Mouse (Mus musculus) liver, embryonic 13.5 days (tissue): Measurements from ENCODE around the gene R3hdm2. TPM values are rescaled to one million over a fixed set of nuclear protein-coding genes. Genes with fewer than 3 reads are reported as not detected.

Source experiments
- ATAC-seq: fragments of 200-750 bp; cut with Nextera tagmentation; 2 replicates; pipeline ENCODE4 v1.8.0; 2017; ENCODE audit warnings: low read depth, mild to moderate bottlenecking, moderate number of reproducible peaks, moderate library complexity
- DNase-seq: peaks from one replicate; pipeline ENCODE4 v3.0.0; 2022
- H3K27ac ChIP-seq: fragments of 300-500 bp; sonication (generic); 2 replicates; pipeline ENCODE4 v1.5.1; 2015; ENCODE audit warnings: moderate library complexity, mild to moderate bottlenecking, inconsistent platforms
- H3K27me3 ChIP-seq: fragments of 300-500 bp; sonication (generic); 2 replicates; pipeline ENCODE4 v1.6.1; 2015; ENCODE audit warnings: mild to moderate bottlenecking, inconsistent platforms
- H3K36me3 ChIP-seq: fragments of 300-500 bp; sonication (generic); 2 replicates; pipeline ENCODE4 v1.6.1; 2015; ENCODE audit warnings: mild to moderate bottlenecking, inconsistent platforms
- H3K4me1 ChIP-seq: fragments of 300-500 bp; sonication (generic); replicated peaks from 2 replicates; pipeline ENCODE4 v1.6.1; 2015; ENCODE audit warnings: inconsistent platforms
- H3K4me2 ChIP-seq: fragments of 300-500 bp; sonication (generic); 2 replicates; pipeline ENCODE4 v1.6.1; 2015; ENCODE audit warnings: inconsistent platforms, mild to moderate bottlenecking, moderate library complexity
- H3K4me3 ChIP-seq: fragments of 300-500 bp; sonication (generic); replicated peaks from 2 replicates; pipeline ENCODE4 v1.5.1; 2015; ENCODE audit warnings: mild to moderate bottlenecking, inconsistent platforms
- H3K9ac ChIP-seq: fragments of 300-500 bp; sonication (generic); 2 replicates; pipeline ENCODE4 v1.6.1; 2015; ENCODE audit warnings: mild to moderate bottlenecking, inconsistent platforms
- H3K9me3 ChIP-seq: fragments of 300-500 bp; sonication (generic); replicated peaks from 2 replicates; pipeline ENCODE4 v1.6.1; 2016; ENCODE audit warnings: inconsistent platforms
- WGBS: fragments of 180-500 bp; shearing (Covaris S2); methylation state at CpG from one replicate; pipeline ENCODE4 v1.1.7; 2015; ENCODE audit not compliant: insufficient replicate concordance; 5-methylcytosine and 5-hydroxymethylcytosine counted together
- polyA plus RNA-seq: library from polyadenylated mRNA; unstranded; fragments of >200 nt; fragmentation: Nextera tagmentation; extraction: Ambion mirVana; gene quantifications from 2 replicates; pipeline ENCODE4 v1.2.1, GENCODE M21; 2015

R3hdm2 gene
- polyA plus RNA-seq, 1 experiment from 2014 or later: 14.4 TPM

GRCm38 (mm10) chr10:127353909-127354895 is 25.9 kb upstream of the R3hdm2 start, which contains the start of gene Inhbe:
TSS of gene Inhbe (minus strand) at chr10:127354411.
- Histone ChIP-seq H3K9ac (no peak within 1 kb of the TSS), H3K36me3 (no peaks in the 10 kb centered on the region), H3K9me3 (no peaks in the 10 kb centered on the region), H3K27me3 (peaks cover 16% of the 10 kb centered on the region), H3K27ac (peak within 1 kb of the TSS; percentile 56), H3K4me3 (no peak within 1 kb of the TSS), H3K4me1 (peaks cover 32% of the 10 kb centered on the region), H3K4me2 (no peak within 1 kb of the TSS)
- ATAC-seq (no peak), DNase-seq (no peak)
- 52% methylated on average over 18 of the region's 18 CpGs for WGBS

- Histone ChIP-seq H3K27me3 (peaks cover 16% of the 10 kb centered on the region), H3K27ac (peak overlapping the region; percentile 56)
Measured at GRCm38 (mm10) chr10:127355336-127355735, 24.8 kb upstream of the R3hdm2 start.

GRCm38 (mm10) chr10:127360714-127361113 is 19.4 kb upstream of the R3hdm2 start:
- 50% methylated on average over 3 of the region's 3 CpGs for WGBS
- Histone ChIP-seq H3K9ac (no peak overlapping the region), H3K36me3 (0 out of 2 replicates have a peak, but pooled peaks cover 3% of the 10 kb centered on the region), H3K4me2 (no peak overlapping the region), H3K9me3 (no peaks in the 10 kb centered on the region), H3K27ac (no peak overlapping the region), H3K27me3 (peaks cover 1% of the 10 kb centered on the region; the same call in 1 of the 2 replicates), H3K4me3 (no peak overlapping the region), H3K4me1 (no peaks in the 10 kb centered on the region)
- DNase-seq: no peak
- no peak for ATAC-seq

More at GRCm38 (mm10) chr10:127355336-127355735, 24.8 kb upstream of the R3hdm2 start:
- Histone ChIP-seq H3K4me3 (no peak overlapping the region), H3K4me2 (no peak overlapping the region), H3K9me3 (no peaks in the 10 kb centered on the region), H3K9ac (no peak overlapping the region), H3K36me3 (no peaks in the 10 kb centered on the region), H3K4me1 (peaks cover 24% of the 10 kb centered on the region)
- no peak for DNase-seq
- WGBS: 70% methylated on average over 10 of the region's 10 CpGs
- peak; percentile 54 for ATAC-seq

- ATAC-seq (no peak), DNase-seq (no peak)
- Histone ChIP-seq H3K9ac (no peak overlapping the region), H3K27me3 (no peaks in the 10 kb centered on the region), H3K36me3 (0 out of 2 replicates have a peak, but pooled peaks cover 2% of the 10 kb centered on the region), H3K4me3 (no peak overlapping the region), H3K4me1 (0 out of 2 replicates have a peak, but pooled peaks cover 3% of the 10 kb centered on the region), H3K9me3 (no peaks in the 10 kb centered on the region), H3K27ac (peak overlapping the region; percentile 43), H3K4me2 (no peak overlapping the region)
- 66% methylated on average over 5 of the region's 5 CpGs for WGBS
Measured at GRCm38 (mm10) chr10:127367116-127367515, 13.0 kb upstream of the R3hdm2 start.

- Histone ChIP-seq H3K27me3 (no peaks in the 10 kb centered on the region), H3K9ac (no peak overlapping the region), H3K36me3 (no peaks in the 10 kb centered on the region), H3K9me3 (no peaks in the 10 kb centered on the region), H3K27ac (peak overlapping the region; percentile 74), H3K4me2 (no peak overlapping the region), H3K4me3 (no peak overlapping the region), H3K4me1 (0 out of 2 replicates have a peak, but pooled peaks cover 3% of the 10 kb centered on the region)
- ATAC-seq: peak; percentile 58
- DNase-seq: no peak
- WGBS: 82% methylated on average over 2 of the region's 2 CpGs
Measured at GRCm38 (mm10) chr10:127368273-127368672, 11.9 kb upstream of the R3hdm2 start.

- H3K27me3 ChIP-seq: no peaks in the 10 kb centered on the region
- 63% methylated on average over 22 of the region's 22 CpGs for WGBS
- ATAC-seq (0 out of 2 replicates have a peak, but pooled peaks have one; percentile 25), DNase-seq (no peak)
- H3K4me1 ChIP-seq: 0 out of 2 replicates have a peak, but pooled peaks cover 3% of the 10 kb centered on the region
- no peaks in the 10 kb centered on the region for H3K9me3 ChIP-seq
- H3K27ac ChIP-seq: peak within 1 kb of the TSS; percentile 74
- peak within 1 kb of the TSS; percentile 17; the same call in 1 of the 2 replicates for H3K4me2 ChIP-seq
- H3K4me3 ChIP-seq: no peak within 1 kb of the TSS
- H3K36me3 ChIP-seq: no peaks in the 10 kb centered on the region
- 0 out of 2 replicates have a peak within 1 kb of the TSS, but pooled peaks have one; percentile 1 for H3K9ac ChIP-seq
Measured at GRCm38 (mm10) chr10:127369834-127370820, 10.0 kb upstream of the R3hdm2 start, which contains the start of gene Inhbc. TSS of gene Inhbc (minus strand) at chr10:127370431.

GRCm38 (mm10) chr10:127371023-127371422 is 9.1 kb upstream of the R3hdm2 start:
- H3K36me3 ChIP-seq: no peaks in the 10 kb centered on the region
- no peak overlapping the region for H3K9ac ChIP-seq
- no peaks in the 10 kb centered on the region for H3K9me3 ChIP-seq
- DNase-seq: no peak
- H3K27ac ChIP-seq: no peak overlapping the region
- no peak for ATAC-seq
- no peak overlapping the region for H3K4me2 ChIP-seq
- no peaks in the 10 kb centered on the region for H3K27me3 ChIP-seq
- 0 out of 2 replicates have a peak, but pooled peaks cover 3% of the 10 kb centered on the region for H3K4me1 ChIP-seq
- 50% methylated on average over 2 of the region's 2 CpGs for WGBS
- H3K4me3 ChIP-seq: no peak overlapping the region

- 48% methylated on average over 3 of the region's 3 CpGs for WGBS
- Histone ChIP-seq H3K4me2 (no peak overlapping the region), H3K27ac (peak overlapping the region; percentile 55)
Measured at GRCm38 (mm10) chr10:127377700-127378099, 2.4 kb upstream of the R3hdm2 start.

GRCm38 (mm10) chr10:127379654-127380053 is 473 bp upstream of the R3hdm2 start:
- ATAC-seq (no peak), DNase-seq (no peak)
- Histone ChIP-seq H3K36me3 (peaks cover 3% of the 10 kb centered on the region; the same call in 1 of the 2 replicates), H3K9ac (peak overlapping the region; percentile 92), H3K4me1 (peaks cover 27% of the 10 kb centered on the region), H3K4me3 (peak overlapping the region; percentile 82), H3K9me3 (no peaks in the 10 kb centered on the region), H3K27me3 (no peaks in the 10 kb centered on the region), H3K4me2 (peak overlapping the region; percentile 92), H3K27ac (peak overlapping the region; percentile 84)
- WGBS: 66% methylated on average over 8 of the region's 8 CpGs

More at GRCm38 (mm10) chr10:127377700-127378099, 2.4 kb upstream of the R3hdm2 start:
- Histone ChIP-seq H3K27me3 (no peaks in the 10 kb centered on the region), H3K9ac (no peak overlapping the region), H3K36me3 (no peaks in the 10 kb centered on the region), H3K4me1 (peaks cover 18% of the 10 kb centered on the region), H3K9me3 (no peaks in the 10 kb centered on the region), H3K4me3 (no peak overlapping the region)
- ATAC-seq (no peak), DNase-seq (no peak)
